Mouse (Mus musculus) erythroblast, adult 5-6 weeks (primary cell): ENCODE measurements around the gene Egfl8. TPM values are rescaled to one million over a fixed set of nuclear protein-coding genes. Genes with fewer than 3 reads are reported as not detected.

ENCODE experiments used
- ATAC-seq: replicated peaks from 2 replicates; pipeline ENCODE4 v1.8.0; 2016; ENCODE audit warnings: moderate number of reproducible peaks, mild to moderate bottlenecking, moderate TSS enrichment, inconsistent platforms; ENCODE audit not compliant: poor library complexity, low FRiP score, severe bottlenecking
- total RNA-seq, 2 experiments: library from RNA; stranded (forward) in 1 of 2; stranded (reverse) in 1 of 2; fragments of 150-400 nt in 1 of 2; fragments of 200-764, 138-1000 nt in 1 of 2; gene quantifications; 2 replicates each; pipeline versions ENCODE4 v1.2.3 to v1.2.4; 2015 to 2017; ENCODE audit warnings: low replicate concordance in 2 of 2

Egfl8 gene
- total RNA-seq (2015; ENCODE audit: low replicate concordance), result 2.3 TPM in 1 of 2 replicates, not detected in the other
- 0.34 TPM in 1 of 2 replicates, not detected in the other for total RNA-seq (2017; ENCODE audit: low replicate concordance)

DNA sequence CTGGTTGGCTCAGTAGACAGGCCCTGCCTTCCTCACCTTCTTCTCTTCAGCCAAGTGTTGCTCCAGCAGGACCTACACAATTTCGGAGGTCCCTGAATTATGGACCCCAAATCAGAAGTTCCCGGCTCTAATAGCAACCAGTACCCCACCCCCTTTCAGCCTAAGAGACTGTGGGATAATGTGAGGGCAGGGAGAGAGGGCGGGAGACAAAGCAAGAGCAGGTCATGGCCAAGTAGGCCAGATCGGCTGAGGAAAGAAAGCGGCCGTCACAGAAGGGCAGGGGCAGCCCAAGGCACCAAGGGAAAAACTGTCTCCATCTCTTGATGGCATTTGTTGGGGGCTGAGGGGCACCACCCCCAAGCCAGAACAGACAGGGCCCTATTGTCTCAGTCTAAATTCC is at the start of gene Egfl8:
Gene Egfl8 (minus strand): TSS at position 101 of the 400 bp plus-strand sequence.
- no peak for ATAC-seq

DNA sequence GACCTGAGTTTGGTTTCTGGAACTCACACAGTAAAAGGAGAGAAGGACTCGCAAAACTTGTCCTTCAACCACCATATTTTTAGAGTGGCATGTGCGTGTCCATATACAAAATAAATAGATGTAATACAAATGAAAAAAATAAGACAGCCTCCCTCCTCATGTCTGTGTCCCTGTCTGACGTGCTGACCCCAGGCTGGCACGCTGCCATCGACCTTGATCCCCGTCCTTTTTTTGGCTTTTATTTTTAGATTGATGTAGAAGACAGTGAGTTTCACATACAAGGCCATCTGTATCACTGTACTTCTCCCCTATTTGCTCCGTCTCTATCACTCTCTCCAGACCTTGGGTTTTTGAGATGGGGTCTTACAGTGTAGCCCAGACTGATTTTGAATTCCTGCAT is 48.7 kb upstream of the Egfl8 start:
- no peak for ATAC-seq

DNA sequence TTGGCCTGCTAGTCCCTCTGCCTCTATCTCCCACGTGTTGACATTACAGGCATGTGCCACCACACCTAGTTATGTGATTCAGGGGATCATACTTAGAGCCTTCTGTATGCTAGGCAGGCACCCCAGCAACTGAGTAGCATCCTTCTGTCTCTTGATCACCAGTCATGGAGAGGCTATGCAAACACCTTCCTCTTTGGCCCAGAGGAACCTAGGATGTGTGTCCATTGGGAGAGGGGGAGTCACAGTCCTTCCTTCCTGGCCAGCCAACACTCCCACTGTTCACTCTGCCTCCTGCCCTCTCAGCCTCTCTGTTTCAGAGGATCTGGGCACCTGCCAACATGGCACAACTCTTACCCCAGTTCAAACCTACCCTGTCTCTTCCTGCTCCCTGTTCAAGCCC is 47.8 kb upstream of the Egfl8 start:
- ATAC-seq, result no peak

DNA sequence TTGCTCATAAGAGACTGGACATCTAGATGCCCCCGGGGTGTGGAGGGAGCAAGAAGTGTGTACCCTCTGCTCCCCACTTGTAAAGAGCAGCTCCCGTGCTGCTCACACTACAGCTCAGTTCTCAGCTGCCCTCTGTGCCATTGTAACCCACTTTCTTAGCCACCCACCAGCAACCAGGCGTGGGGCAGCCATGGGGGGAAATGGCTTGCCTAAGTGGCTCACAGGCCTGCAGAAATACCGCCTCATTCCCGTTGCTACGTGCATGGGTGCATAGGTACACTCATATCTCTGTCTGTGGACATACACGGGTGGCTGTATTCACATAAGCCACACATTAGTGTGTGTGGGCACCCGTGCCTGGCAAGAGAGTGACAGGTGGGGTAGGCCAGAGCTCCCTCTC is 47.2 kb upstream of the Egfl8 start:
- no peak for ATAC-seq

DNA sequence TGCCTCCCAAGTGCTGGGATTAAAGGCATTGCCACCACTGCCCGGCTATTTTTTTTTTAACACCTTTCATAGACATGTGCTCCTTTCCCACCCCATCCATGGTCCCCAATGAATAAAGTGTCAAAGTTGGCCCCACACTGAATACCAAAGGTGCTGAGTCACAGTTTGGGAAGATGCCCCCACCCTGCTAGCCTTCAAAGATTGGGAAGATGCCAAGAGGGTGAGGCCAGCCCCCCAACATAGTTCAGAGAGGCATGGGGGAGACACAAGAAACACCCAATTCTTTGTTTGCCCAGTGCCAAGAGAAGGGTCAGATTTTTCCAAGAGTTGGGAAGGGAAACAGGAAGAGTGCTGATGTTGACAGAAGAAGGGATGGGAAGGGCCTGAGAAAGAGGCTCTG is 46.7 kb upstream of the Egfl8 start:
- ATAC-seq, result no peak

DNA sequence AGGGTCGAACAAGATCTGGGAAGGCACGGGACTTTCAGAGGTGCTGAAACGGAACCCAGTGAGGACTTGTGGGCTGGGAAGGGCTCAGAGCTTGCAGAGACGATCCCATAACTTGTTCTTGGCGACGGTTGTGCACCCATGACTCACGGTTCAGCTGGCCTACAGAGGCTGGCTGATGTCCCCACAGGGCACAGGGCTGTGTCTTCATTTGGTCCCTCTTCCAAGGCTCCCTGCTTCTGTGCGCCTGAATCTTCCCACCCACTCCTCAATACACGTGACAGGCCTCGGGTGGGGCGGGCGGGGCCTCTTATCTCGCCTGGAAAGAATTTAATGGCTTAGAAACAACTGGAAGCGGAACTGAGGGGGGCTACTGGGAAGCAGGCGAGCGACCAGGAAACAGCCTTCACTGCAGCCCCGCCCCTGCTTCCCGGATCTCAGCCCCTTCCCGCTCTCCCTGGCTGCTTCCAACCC is 45.4 kb upstream of the Egfl8 start:
- ATAC-seq, result no peak

DNA sequence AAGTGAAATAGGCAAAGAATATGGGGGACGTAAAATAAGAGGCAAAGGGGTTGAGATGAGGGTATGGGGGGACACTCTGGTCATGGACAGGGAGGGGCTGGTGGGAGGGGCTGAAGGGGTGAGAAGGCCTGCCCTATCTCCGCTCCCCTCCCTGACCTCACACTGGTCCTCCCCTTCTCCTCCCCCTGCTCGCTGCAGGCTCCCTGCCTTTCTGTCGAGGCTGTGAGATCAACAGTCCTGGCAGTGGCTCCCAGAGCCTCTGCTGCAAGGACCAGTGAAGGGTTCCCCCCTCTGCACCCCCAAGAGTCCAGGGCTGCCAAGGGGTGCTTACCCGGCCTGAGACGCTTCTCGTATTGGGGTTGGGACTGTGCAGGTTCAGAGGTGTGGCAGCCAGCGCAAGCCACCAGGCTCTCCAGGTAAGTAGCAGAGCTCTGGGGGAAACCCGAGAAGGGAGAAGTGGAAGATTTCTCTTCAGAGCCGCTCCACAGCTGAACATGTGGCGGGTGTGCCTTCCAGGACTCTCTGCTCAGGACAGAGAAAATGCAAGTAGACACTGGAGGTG is 44.6 kb upstream of the Egfl8 start:
- no peak for ATAC-seq

DNA sequence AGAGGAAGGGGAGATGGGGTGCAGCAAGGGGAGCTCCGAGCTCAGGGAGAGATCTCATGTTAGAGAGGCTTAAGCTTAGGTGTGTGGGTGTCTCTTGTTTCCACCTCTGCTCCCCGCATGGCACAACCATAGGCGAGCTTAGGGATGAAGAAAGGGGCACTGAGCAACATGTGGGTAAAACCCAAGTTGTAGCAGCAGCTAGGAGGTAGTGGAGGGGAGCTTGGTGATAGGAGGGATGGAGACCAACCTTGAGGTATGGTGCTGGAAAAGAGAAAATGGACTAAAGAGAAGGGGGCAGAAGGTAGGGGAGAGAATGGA is 44.1 kb upstream of the Egfl8 start:
- no peak for ATAC-seq

DNA sequence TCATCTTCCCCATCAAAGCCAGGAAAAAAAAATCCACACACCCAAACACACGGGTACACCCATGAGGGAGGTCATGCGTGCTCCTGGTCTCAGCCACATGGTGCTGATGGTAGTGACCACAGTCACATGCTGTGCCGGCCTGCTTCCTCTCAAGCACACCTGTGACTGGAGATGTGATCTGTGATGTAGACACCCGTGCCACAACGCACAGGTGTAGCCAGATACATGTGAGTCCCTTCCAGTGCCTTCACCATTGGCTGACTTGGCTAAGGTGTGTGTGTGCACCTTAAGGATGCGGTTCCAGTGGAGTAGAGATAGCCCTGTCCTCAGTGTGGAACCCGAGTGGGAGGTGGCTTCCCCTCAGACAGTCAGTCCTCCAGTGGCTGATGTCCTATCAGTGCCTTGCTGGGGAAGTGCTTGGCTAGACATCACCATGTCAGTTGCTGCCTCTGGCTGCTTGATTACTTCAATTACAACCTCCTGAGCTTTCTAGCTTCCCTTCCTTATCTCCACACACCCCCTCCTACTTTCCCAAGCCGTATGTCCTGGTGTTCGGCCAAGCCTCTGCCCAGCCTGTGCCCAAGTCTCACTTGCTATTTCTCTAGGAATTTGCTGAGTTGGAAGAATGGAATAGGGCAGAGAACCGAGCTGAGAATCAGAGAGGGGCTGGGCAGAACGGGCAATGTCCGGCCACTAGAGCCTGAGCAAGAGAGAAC is 43.6 kb upstream of the Egfl8 start:
- no peak for ATAC-seq

DNA sequence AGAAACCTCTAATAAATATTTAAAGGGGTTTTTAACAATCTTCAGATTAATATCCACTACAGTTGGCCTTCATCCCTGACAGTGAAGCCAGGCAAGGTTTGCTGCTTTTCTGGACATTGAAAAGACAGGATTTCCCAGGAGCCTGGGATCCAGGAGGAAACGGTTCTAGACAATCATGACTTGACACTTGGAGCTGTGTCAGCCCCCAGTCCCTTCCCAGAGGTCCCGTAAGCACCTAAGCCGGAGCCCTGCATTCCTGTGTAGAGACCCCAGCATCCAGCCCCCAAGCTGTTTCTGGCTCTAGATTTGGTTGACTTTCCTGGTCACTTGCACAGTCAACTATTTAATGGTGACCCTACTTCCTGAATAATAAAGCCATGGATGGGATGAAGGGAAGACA is 42.8 kb upstream of the Egfl8 start:
- ATAC-seq, result no peak

DNA sequence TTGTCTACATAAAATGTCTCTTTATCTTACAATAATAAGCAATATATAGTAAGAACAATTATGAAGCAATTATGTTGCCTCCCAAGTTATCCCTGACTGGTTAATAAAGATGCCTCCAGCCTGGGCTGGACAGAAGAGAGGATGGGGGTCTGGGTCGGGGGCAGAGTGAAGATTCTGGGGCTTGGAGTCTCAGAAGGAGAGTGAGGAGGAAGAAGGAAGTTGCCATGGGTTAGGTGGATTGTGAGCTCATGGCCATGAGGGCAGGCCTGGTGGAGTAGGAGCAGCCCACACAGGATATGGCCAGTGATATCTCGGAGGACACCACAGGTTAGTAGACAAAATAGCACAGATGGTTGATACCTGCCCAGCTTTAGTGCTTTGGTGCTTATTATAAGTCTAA is 42.4 kb upstream of the Egfl8 start:
- ATAC-seq, result no peak

DNA sequence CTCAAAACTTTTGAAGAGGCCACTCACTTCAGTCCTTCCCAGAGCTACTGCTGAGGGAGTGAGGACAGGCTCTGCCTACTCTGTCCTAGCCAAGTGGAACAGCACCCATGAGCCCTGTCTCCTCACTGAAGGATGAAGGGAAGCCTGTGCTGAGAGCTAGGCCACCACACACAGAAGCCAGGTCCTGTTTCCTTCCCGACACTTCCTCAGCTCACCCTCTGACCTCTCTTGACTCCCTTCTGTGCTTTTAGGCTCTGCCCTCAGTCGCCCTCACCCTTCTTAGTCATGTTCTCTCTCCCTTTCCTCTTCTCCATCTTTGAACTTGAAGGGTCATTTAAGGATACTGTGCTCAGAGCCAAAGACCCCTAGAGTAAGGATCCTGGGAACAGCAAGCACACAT is 41.5 kb upstream of the Egfl8 start:
- ATAC-seq, result no peak

DNA sequence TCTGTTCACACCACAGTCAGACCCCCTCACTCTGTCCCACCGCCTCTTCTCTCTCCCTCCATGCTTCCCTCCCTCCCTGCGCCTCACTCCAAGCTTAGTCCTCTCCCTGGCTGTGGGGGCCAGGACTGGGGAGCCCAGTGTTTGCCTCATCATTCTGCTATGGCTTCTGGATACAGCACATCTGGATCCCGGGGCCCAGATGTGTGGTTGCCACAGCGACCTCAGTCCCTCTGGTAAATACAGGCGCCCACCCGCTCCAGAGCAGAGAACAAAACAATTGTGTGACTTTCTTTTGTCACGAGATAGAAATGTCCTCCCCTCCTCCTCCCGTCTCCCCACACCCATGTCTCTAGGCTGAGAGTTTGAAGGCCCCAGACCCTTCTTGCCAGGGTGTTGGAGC is 40.9 kb upstream of the Egfl8 start:
- ATAC-seq, result no peak

DNA sequence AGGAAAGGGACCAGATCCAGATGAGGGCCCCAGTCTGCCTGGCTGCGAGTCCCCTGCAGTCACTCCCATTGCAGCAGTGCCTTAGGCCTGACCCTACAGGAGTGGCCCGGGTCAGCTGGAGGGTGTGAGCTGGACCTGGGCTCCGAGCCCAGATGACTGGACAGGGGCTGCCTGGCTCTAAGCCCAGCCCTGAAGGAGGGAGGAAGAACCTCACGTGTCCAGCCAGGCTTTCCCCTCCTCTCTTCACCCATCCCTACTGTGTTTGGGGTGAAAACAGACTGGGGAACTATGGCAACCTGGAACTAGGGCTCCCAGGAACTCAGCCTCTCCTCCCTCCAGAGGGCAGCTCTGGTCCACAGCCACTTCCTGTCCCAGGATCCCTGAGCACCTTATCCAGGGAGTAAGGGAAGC is 39.8 kb upstream of the Egfl8 start:
- ATAC-seq, result no peak

DNA sequence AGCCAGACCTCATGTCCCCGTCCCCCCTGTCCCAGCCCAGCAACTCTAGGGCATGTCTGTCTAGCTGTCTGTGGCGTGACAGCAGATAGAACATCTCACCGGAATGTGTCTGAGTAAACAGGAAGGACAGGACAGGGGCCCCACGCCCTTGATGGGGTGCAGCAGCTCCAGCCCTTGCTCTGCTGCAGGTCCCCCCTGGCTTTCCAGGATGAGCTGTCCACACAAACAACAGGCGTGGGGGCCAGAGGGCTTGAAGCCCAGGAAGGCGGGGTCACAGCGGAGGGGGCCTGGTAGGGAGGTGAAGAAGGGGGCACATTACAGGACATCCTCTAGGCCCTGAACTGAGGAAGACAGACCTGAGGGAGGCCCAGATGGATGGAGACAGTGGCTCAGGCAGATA is 39.4 kb upstream of the Egfl8 start:
- ATAC-seq, result no peak

DNA sequence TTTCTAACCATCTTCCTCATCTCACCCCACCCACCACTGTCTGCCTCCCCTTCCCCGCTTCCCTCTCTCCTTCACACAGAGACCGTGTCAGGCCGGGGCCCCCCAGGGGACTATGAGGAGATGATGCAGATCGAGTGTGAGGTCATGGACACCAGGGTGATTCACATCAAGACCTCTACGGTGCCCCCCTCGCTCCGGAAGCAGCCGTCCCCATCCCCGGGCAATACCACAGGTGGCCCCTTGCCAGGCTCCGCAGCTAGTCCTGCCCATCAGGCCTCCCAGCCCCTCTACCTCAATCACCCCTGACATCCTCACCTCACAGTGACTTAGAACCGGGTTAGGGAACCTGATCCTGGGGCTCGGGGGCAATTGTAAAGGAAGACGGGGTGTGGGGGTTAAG is 38.6 kb upstream of the Egfl8 start:
- no peak for ATAC-seq

DNA sequence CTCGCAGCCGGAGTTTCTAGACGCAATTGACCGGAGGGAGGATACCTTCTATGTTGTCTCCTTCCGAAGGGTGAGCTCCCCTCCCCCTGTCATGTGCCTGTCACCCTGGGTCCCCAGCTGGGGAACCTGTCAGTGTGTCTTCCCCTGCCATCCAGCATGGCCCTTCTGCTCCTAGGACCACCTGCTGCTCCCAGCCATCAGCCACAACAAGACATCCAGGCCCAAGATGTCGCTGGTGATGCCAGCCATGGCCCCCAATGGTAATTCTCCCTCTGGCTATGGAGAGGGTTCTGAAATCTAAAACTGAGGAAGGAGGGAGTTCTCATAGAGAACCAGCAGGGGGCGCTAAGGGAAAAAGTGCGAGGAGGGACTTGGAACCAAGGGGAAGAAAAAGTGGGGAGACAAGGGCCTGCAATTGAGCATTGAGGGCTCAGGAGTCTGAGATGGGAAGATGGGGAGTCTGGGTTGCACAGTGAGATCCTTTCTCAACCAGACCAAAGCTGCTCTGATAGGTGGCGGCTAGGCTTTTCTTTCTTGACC is 38.0 kb upstream of the Egfl8 start:
- ATAC-seq, result peak; percentile 47; the same call in 1 of the 2 replicates

DNA sequence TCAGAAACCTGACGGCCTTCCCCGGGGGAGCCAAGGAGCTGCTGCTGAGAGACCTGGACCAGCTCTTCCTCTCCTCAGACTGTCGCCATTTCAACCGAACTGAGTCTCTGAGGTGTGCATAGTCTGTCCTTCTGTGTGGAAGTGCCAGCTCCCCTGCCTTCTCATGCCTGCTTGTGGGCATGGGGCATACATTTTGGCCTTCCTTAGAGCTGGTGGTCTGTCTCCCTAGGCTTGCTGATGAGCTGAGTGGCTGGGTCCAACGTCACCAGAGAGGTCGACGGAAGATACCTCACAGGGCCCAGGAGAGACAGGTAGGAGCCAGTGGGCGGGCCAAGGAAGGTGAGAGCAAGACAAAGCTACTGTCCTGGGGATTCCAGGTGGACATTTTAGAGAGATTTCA is 37.2 kb upstream of the Egfl8 start:
- ATAC-seq, result no peak

DNA sequence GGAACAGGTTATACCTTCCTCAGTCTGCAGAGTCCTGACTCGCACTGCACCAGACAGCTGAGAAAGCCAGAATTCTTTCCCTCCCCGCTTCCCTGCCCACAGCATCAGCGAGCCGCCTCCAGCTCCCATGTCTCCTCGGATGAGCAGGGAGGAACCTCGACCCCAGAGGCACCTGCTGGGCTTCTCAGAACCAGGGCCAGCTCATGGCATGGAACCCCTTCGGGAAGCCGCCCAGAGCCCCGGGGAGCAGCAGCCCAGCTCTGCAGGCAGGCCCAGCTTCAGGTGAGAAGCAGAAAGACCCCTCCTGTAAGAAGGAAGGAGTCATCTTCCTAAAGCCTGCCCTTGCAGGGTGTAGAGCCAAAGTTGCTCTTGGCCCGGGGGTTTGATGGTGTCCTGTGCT is 36.8 kb upstream of the Egfl8 start:
- ATAC-seq, result no peak

DNA sequence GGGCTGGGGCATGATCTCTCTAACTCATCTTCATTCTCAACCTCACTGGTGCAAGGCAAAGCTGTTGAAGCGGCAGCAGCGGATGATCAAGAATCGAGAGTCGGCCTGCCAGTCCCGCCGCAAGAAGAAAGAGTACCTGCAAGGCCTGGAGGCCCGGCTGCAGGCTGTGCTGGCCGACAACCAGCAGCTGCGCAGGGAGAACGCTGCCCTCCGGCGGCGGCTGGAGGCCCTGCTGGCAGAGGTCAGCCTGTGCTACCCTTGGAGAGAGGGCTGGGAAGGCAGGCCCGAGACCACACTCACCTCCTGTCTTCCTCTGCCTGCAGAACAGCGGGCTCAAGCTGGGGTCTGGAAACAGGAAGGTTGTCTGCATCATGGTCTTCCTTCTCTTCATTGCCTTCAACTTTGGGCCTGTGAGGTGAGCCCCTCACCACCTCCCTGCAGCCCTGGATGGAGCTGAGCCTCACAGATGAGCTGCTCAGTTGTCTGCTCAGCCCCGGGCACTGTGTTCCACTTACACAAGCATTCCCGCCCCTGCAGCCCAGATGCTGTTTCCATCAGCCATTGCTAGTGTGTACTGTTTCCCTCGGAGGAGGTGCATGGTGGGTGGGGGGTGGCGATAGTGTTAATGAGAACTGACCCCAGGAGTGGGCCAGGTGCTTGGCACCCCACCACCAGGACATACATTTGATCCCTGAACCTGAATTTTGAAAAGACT is 35.9 kb upstream of the Egfl8 start:
- ATAC-seq, result no peak

DNA sequence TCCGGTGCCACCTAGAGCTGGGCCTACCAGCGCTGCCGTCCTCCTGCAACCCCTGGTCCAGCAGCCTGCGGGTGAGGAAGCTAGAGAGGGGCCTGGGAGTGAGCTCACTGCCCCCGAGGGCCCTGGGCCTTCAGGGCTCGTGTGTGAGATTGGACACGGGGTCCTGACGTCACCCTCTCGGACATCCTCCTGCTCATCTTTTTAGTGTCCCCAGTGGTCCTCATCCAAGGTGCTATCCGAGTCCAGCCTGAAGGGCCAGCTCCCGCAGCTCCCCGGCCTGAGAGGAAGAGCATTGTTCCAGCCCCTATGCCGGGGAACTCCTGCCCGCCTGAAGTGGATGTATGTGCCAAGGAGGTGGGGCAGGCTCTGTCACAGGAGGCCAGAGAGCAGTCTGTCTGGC is 35.0 kb upstream of the Egfl8 start:
- no peak for ATAC-seq
